Mouse (Mus musculus) brain, embryonic 14.5 days (tissue): Measurements from ENCODE around the gene Plppr4. TPM values are rescaled to one million over a fixed set of nuclear protein-coding genes. Genes with fewer than 3 reads are reported as not detected.

ENCODE experiments used
- DNase-seq: peaks from one replicate; pipeline ENCODE4 v3.0.0-alpha.2; 2011; ENCODE audit warnings: low read depth
- CTCF ChIP-seq: fragments of 200-500 bp; IDR thresholded peaks from 2 replicates; pipeline ENCODE4 v1.5.1; 2012; ENCODE audit warnings: inconsistent platforms, mild to moderate bottlenecking, moderate library complexity, borderline replicate concordance; ENCODE audit not compliant: insufficient read depth, insufficient read length; ENCODE audit errors: extremely low read depth
- POLR2A ChIP-seq: fragments of 200-500 bp; IDR thresholded peaks from 2 replicates; pipeline ENCODE4 v1.6.1; 2012; ENCODE audit warnings: mild to moderate bottlenecking, inconsistent platforms, borderline replicate concordance; ENCODE audit not compliant: poor library complexity, insufficient read depth, insufficient read length, severe bottlenecking; ENCODE audit errors: extremely low read depth
- polyA plus RNA-seq: library from polyadenylated mRNA; depleted of rRNA; stranded (reverse); fragments of >200 nt; gene quantifications from 2 replicates; pipeline ENCODE4 v1.2.3, GENCODE M21; 2012; rRNA removed

Plppr4 gene
- polyA plus RNA-seq, 1 experiment: 12.6 TPM

DNA sequence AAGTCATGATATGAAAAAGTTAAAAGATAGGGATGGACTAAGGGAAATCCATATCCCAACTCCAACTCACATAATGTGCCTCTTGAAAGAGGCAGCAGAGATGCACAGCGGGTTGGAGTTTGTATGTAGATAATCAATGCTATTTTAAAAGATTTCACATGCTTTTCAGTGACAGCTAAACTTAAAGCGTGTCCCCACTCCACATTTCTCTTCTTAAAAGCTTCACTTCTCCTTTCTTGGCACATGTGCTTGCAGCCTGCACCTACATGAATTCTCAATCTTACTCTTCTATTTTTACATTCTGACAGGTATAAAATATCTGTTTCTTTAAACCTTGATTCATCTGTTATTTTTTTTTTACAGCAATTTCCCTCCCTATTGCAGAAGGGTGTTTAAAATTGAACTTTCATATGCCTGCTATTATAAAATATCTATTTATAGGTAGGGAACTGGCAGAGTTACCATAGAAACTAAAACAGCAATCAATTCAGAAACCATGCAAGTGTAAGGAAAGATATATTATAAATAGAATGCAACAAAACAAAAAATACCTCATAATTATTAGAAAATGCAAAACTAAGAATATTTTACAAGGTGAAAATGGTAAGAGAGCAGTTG lies 66.3 kb downstream of the Plppr4 start:
- DNase-seq: peak; percentile 34

More for the DNA sequence above, 66.3 kb downstream of the Plppr4 start:
- TF ChIP-seq CTCF: no peak
- no peak for TF ChIP-seq POLR2A

Other genes starting within 250 kb of the Plppr4 start
- gene Plppr5, start 214.0 kb upstream of the Plppr4 start, polyA plus RNA-seq: 2.1 and 3.4 TPM in 2 replicates